Mouse (Mus musculus) heart, postnatal 25 days (tissue): ENCODE results near the gene Bag5. TPM values are rescaled to one million over a fixed set of nuclear protein-coding genes. Genes with fewer than 3 reads are reported as not detected.
A peak's percentile ranks its signal among the peaks of the same experiment; 100 is the strongest.

Experiments used
- DNase-seq: peaks from one replicate; pipeline ENCODE4 v3.0.0; 2022; ENCODE audit warnings: low spot score
- intact Hi-C: fragments of 180-260 bp; cut with DNase I; formaldehyde crosslinking; loops from one replicate; pipeline ENCODE4 v1.15.1; 2025
- total RNA-seq, 2 experiments: library from RNA; stranded (reverse); gene quantifications; 2 replicates each; pipeline ENCODE4 v1.2.3; 2021

The Bag5 gene
- total RNA-seq, 2 experiments from 2014 or later, result 19.4 to 21.2 TPM

DNA sequence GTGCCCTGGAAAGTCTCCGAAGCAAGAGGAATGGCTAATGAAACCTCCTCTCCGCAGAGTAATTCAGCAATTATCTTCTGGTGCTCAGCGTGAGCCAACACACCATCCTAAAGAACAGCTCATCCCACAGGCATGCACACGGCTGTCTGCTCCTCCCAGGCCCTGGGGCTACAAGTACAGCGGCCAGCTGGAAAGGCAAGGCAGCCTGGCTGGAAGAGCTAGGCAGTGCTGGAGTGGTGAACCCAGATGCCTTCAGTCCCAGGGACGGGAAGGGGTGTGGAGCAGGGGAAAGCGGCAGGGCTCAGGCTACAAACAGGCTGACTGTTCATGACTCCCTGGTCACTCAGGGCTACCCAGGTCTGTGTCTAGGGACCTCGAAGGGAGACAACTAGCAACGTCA lies 8.4 kb downstream of the Bag5 start:
- intact Hi-C loops, result no loop called here
- DNase-seq, result peak; percentile 77

GRCm38 (mm10) chr12:111703301-111703700 lies 9.8 kb downstream of the Bag5 start:
- intact Hi-C loops, result no loop called here
- DNase-seq, result no peak

DNA sequence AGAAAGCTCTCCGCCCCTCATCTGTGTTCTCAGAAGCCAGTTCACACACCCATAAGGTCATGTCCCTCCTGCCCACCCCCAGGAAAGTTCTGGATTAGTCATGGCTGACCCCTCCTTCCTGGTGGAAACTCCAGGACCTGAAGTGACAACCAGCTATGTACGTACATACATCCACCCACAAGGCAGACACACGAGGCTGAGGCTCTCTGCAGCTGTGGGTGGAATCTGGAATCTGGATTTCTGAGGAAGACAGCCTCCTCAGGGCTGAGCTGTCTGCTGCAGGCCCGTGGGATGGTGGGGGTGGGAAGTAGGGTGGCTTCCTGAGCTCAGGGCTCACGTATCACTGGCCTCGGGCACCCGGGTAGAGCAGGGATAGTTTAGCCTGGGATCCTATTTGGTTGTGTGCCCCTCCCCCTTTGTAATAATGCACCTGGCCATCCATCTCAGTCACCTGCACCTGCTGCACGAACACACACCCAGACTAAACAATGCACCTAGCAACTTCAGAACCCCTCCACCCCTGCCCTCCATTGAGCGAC lies 12.1 kb downstream of the Bag5 start:
- intact Hi-C loops, result no loop called here
- no peak for DNase-seq

DNA sequence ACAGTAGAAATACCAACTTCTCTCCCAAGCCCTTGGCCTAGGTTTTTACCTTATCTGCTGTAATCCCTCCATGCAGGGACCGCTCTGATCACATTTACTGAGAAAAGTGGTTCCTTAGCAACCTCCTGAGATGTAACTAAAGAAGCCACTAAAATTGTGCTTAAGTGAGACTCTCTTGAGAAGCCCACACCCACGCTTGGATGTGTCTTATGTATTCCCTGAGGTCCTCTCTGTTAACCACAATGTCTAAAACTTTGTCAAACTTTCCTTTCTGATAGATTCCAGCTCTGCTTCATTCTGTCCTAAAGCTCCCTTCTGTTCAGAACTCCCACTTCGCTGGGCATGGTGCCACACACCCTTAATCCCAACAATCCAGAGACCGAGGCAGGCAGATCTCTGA lies 13.5 kb downstream of the Bag5 start:
- no peak for DNase-seq
- intact Hi-C loops, result loop anchor here (2.0 kb wide), 1 partner anchor 33 kb away; no protein-coding TSS in a partner anchor

DNA sequence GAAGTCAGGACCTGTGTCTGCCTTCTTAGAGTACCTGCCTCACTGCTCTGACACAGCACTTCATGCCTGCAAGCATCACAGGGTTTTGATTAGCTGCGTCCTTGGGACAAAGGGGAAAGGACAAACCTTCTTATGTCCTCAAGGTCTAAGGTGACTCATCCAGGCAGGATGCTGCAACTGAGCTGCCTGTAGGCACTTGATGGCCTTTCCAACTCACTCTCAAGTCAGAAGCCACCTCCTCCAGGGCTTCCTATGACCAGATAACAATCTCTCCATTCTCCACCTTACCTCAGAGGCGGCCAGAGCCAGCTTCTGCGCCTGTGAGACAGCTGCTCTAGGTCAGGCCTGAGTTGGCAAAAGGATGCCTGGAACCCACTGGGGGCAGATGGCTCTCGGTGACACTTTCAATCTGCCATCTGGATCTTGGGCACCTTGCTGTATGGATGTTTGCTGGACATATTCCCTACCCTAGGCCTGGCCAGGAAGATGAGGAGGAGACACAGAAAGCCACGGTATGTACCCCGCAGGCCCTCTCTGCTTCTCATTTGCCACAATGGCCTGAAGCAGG lies 14.6 kb downstream of the Bag5 start:
- DNase-seq, result no peak
- intact Hi-C loops, result loop anchor here (2.0 kb wide), 1 partner anchor 34 kb away; no protein-coding TSS in a partner anchor

DNA sequence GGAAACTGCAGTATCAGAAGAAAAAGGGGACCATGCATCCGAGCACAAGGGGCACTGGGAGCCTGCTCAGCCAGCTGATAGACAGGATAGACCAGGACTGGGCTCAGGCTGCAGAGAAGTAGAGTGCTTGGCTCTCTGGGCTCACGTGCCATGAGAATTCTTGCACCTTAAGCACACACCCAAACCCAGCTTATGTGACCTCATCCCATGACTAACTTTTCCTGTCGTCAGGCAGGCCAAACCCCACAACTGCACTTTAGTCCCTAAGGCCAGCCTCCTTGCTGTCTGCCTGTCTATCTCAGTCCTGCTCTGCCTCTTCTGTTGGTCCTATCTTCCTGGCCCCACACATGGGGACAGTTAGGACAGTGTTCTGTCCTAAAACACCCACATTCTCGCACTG lies 15.3 kb downstream of the Bag5 start:
- no peak for DNase-seq
- intact Hi-C loops, result loop anchor here (2.0 kb wide), 1 partner anchor 35 kb away; no protein-coding TSS in a partner anchor

DNA sequence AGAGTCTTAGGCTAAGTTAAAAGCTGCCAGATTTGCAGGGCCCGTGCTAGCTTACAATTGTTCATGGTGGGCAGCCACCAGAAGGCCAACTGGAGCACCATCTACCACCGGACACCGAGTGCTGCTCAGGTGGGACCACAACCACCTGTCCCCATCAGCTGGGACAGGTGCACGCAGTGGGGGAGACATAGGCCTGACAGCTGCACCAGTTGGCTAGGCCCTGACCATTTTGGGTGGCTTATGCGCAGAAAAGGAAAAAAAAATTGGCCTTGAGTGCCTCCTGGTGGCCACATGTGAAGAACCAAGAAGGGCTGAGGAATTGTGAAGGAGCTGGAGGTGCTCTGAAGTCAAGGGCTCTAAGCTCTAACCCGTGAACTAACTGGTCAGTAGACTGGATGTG lies 16.8 kb downstream of the Bag5 start:
- peak; percentile 44 for DNase-seq
- intact Hi-C loops, result loop anchor here (1.0 kb wide), 1 partner anchor 28 kb away; no protein-coding TSS in a partner anchor

- intact Hi-C loops, result no loop called here
Observed at GRCm38 (mm10) chr12:111694880-111695804, 17.9 kb downstream of the Bag5 start.

DNA sequence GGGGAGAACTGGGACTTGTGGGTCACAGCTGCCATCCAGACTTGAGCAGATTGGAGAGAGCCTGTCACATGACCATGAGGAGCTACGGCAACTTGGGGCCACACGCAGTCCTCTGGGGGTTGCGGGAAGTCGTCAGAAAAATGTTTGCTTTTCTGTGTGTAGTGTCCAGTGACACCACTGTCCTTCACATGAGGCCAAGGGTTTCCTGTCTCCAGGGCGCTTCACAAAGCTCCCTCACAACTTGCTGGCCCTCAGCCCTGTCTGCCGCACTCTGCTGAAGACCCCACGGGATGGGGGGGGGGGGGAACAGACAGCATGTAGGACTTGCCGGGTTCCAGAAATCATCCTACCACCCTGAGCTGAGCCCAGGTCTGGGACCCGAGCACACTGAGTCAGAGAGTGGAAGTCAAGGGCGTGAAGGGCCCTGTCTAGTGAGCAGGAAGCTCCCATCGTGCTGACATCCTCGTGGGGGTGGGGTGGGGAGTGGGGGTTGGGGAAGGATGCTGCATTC lies 18.7 kb downstream of the Bag5 start:
- intact Hi-C loops, result no loop called here
- no peak for DNase-seq

More at GRCm38 (mm10) chr12:111694880-111695804, 17.9 kb downstream of the Bag5 start:
- DNase-seq, result no peak

GRCm38 (mm10) chr12:111693341-111694270 lies 19.5 kb downstream of the Bag5 start:
- no peak for DNase-seq
- intact Hi-C loops, result no loop called here

DNA sequence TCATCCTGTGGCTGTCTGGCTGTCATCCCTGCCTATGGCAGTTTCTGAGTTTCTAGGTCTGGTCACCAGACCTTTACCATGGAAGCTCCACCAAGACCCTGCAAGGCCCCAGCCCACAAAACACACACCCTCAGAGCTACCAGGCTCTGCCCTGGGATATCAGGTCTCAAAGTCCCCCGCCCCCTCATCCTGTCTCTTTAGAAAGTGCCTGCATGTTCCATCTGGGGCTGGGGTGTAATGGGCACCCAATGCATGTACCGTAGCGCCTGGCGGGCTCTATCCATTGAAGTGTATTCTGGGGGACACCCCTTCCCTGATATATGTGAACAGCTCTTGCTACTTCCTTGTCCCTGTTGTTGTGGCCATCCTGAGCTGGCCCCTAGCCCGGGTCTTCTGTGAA lies 20.2 kb downstream of the Bag5 start:
- no peak for DNase-seq
- intact Hi-C loops, result no loop called here

DNA sequence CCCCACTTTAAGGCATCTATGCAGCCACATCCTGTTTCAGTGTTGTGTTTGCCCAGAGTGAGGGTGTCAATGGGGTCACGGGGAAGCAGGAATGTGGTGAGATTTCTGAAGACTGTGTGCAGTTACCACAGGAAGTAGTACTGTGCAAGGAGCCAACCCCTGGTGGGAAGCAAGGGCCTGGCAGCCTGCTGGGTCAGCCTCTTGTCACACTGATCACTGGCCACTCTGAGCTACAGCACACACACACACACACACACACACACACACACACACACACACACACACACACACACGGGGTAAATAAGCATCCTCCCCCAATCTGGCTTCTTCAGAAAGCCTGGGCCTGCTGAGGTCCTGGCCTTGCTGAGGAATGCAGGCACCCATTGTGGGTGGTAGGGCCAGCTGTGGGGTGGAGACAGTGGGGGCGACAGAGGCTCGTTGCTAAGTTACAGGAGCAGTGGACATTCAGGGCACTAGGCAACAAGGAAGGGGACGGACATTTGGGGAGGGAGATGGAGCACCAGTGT lies 21.6 kb downstream of the Bag5 start:
- DNase-seq, result no peak

DNA sequence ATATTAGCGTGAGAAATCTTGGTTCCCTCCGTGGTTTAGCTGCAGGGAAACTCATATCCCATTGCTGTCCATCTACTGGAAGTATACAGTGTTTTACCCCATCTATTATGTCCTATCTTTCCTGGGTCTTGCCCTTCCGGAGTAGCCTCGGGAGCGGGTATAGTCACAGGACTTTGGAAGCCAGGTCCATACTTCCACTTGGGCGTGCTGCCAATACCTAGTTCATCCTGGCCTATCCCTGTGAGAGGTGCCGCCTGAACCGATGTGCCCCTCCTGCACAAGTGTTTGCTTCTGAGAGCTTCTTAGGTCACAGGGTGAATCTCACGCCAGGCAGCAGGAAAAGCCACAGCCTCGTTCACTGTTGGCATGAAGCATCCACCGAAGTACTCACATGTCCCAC lies 23.6 kb downstream of the Bag5 start:
- DNase-seq, result no peak
- intact Hi-C loops, result no loop called here

More for the DNA sequence above, 21.6 kb downstream of the Bag5 start:
- intact Hi-C loops, result no loop called here

DNA sequence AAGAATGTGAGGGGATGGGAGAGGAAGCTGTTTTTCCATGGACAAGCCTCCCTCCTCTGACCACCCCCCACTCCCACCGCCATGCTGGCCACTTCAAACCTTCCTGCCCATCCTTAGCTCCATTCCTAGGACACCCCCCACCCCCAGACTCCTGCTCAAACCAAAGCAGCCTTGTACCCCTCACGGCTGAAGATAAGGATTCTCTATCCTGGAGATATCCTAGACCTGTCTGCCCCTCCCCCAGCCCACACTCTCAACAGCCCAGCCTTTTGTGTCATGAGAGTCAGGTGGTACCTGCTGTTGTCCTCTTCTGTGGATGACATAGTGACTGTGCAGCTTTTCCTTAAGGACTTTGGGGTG lies 25.0 kb downstream of the Bag5 start:
- intact Hi-C loops, result no loop called here
- DNase-seq, result no peak

- intact Hi-C loops, result no loop called here
- peak; percentile 70 for DNase-seq
Observed at GRCm38 (mm10) chr12:111687350-111688068, 25.5 kb downstream of the Bag5 start.

DNA sequence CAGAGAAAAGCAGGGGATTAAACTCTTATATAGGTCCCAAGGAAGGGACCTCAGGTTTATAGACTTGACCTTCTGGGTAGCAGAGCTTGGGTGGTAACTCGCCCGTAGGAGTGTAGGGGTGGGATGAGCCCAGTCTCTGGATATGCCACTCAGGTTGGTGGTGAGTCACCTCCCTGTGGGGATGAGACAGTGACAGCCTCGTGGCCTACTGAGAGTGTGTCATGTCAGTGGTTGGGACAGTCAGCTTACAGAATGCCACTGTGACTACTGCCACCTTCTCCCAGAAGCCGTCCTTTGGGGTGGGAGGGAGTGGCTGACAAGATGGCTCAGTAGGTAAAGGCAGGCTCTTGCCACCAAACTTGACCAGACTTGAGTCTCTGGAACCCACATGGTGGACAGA lies 26.7 kb downstream of the Bag5 start:
- intact Hi-C loops, result no loop called here
- no peak for DNase-seq

- intact Hi-C loops, result no loop called here
- no peak for DNase-seq
Observed at GRCm38 (mm10) chr12:111682806-111683205, 30.3 kb downstream of the Bag5 start.

GRCm38 (mm10) chr12:111682003-111682402 lies 31.1 kb downstream of the Bag5 start:
- intact Hi-C loops, result no loop called here
- no peak for DNase-seq

- intact Hi-C loops, result no loop called here
- DNase-seq, result no peak
Observed at GRCm38 (mm10) chr12:111681305-111681704, 31.8 kb downstream of the Bag5 start.
